Mouse (Mus musculus): ENCODE results near the gene Serpina3m. TPM values are rescaled to one million over a fixed set of nuclear protein-coding genes. Genes with fewer than 3 reads are reported as not detected.
"Not testable (repeated sequence)": the region's sequence is repeated elsewhere in the genome, so short reads cannot be mapped to it uniquely, and the experiment has no call there.

Serpina3m gene
- polyA plus RNA-seq, 1 experiment from 2014 or later: not detected

GRCm38 (mm10) chr12:104388477-104388876 lies 50.2 kb downstream of the Serpina3m start:
- Histone ChIP-seq H3K27me3 (ENCODE audit: insufficient read depth, low read length) (no peaks in the 10 kb centered on the region), H3K27ac (no peak overlapping the region), H3K4me3 (replicated peaks; ENCODE audit: low read depth, low read length) (no peak overlapping the region), H3K4me1 (replicated peaks; ENCODE audit: insufficient read depth, low read length) (no peaks in the 10 kb centered on the region), H3K9me3 (replicated peaks; ENCODE audit: low read length) (no peaks in the 10 kb centered on the region), H3K9ac (ENCODE audit: low read depth, low read length) (no peak overlapping the region), H3K36me3 (ENCODE audit: insufficient read depth, low read length) (no peaks in the 10 kb centered on the region), H3K4me2 (ENCODE audit: low read length) (no peak overlapping the region)
- no peak for ATAC-seq (replicated peaks; ENCODE audit: low FRiP score, low read depth)
- no peak for TF ChIP-seq CTCF (IDR thresholded peaks at IDR 0.05; ENCODE audit: low read depth)
- DNase-seq (ENCODE audit: low spot score): no peak

GRCm38 (mm10) chr12:104391057-104391456 lies 52.8 kb downstream of the Serpina3m start:
- H3K4me2 ChIP-seq (ENCODE audit: low read length); H3K4me3 ChIP-seq (replicated peaks; ENCODE audit: low read depth, low read length); H3K27me3 ChIP-seq (ENCODE audit: insufficient read depth, low read length); DNase-seq (ENCODE audit: low spot score); H3K9me3 ChIP-seq (replicated peaks; ENCODE audit: low read length); H3K36me3 ChIP-seq (ENCODE audit: insufficient read depth, low read length); H3K27ac ChIP-seq; H3K4me1 ChIP-seq (replicated peaks; ENCODE audit: insufficient read depth, low read length); ATAC-seq (replicated peaks; ENCODE audit: low FRiP score, low read depth); H3K9ac ChIP-seq (ENCODE audit: low read depth, low read length): not testable (repeated sequence)
- 50% methylated on average over 2 of the region's 2 CpGs for WGBS

- Histone ChIP-seq H3K36me3 (ENCODE audit: insufficient read depth, low read length) (no peaks in the 10 kb centered on the region), H3K9me3 (replicated peaks; ENCODE audit: low read length) (no peaks in the 10 kb centered on the region), H3K4me1 (replicated peaks; ENCODE audit: insufficient read depth, low read length) (no peaks in the 10 kb centered on the region), H3K27me3 (ENCODE audit: insufficient read depth, low read length) (no peaks in the 10 kb centered on the region), H3K27ac (no peak overlapping the region), H3K4me2 (ENCODE audit: low read length) (no peak overlapping the region), H3K9ac (ENCODE audit: low read depth, low read length) (no peak overlapping the region), H3K4me3 (replicated peaks; ENCODE audit: low read depth, low read length) (no peak overlapping the region)
- no peak for TF ChIP-seq CTCF (IDR thresholded peaks at IDR 0.05; ENCODE audit: low read depth)
- ATAC-seq (replicated peaks; ENCODE audit: low FRiP score, low read depth) (no peak), DNase-seq (ENCODE audit: low spot score) (no peak)
- 59% methylated on average over 5 of the region's 5 CpGs for WGBS
These were observed 65.7 kb downstream of the Serpina3m start for GRCm38 (mm10) chr12:104403968-104404367.

GRCm38 (mm10) chr12:104406454-104406885 lies 68.2 kb downstream of the Serpina3m start, which contains the start of gene Serpina3n:
TSS of gene Serpina3n (plus strand) at chr12:104406729.
- 33% methylated on average over 4 of the region's 4 CpGs for WGBS
- no peak for TF ChIP-seq CTCF (IDR thresholded peaks at IDR 0.05; ENCODE audit: low read depth)

GRCm38 (mm10) chr12:104412507-104412906 lies 74.2 kb downstream of the Serpina3m start:
- Histone ChIP-seq H3K27ac (no peak overlapping the region), H3K9me3 (replicated peaks; ENCODE audit: low read length) (no peaks in the 10 kb centered on the region), H3K4me1 (replicated peaks; ENCODE audit: insufficient read depth, low read length) (no peaks in the 10 kb centered on the region), H3K4me3 (replicated peaks; ENCODE audit: low read depth, low read length) (no peak overlapping the region), H3K36me3 (ENCODE audit: insufficient read depth, low read length) (no peaks in the 10 kb centered on the region), H3K27me3 (ENCODE audit: insufficient read depth, low read length) (no peaks in the 10 kb centered on the region), H3K9ac (ENCODE audit: low read depth, low read length) (no peak overlapping the region), H3K4me2 (ENCODE audit: low read length) (no peak overlapping the region)
- ATAC-seq (replicated peaks; ENCODE audit: low FRiP score, low read depth) (no peak), DNase-seq (ENCODE audit: low spot score) (no peak)
- WGBS: 82% methylated on average over 6 of the region's 6 CpGs
- TF ChIP-seq CTCF (IDR thresholded peaks at IDR 0.05; ENCODE audit: low read depth): no peak

More at GRCm38 (mm10) chr12:104406454-104406885, 68.2 kb downstream of the Serpina3m start, which contains the start of gene Serpina3n:
- ATAC-seq (replicated peaks; ENCODE audit: low FRiP score, low read depth) (no peak), DNase-seq (ENCODE audit: low spot score) (peak; percentile 18)
- Histone ChIP-seq H3K9ac (ENCODE audit: low read depth, low read length) (no peak within 1 kb of the TSS), H3K4me1 (replicated peaks; ENCODE audit: insufficient read depth, low read length) (no peaks in the 10 kb centered on the region), H3K4me2 (ENCODE audit: low read length) (no peak within 1 kb of the TSS), H3K36me3 (ENCODE audit: insufficient read depth, low read length) (no peaks in the 10 kb centered on the region), H3K9me3 (replicated peaks; ENCODE audit: low read length) (no peaks in the 10 kb centered on the region), H3K27ac (no peak within 1 kb of the TSS), H3K27me3 (ENCODE audit: insufficient read depth, low read length) (no peaks in the 10 kb centered on the region), H3K4me3 (replicated peaks; ENCODE audit: low read depth, low read length) (no peak within 1 kb of the TSS)

- Histone ChIP-seq H3K4me3 (replicated peaks; ENCODE audit: low read depth, low read length) (no peak overlapping the region), H3K4me2 (ENCODE audit: low read length) (no peak overlapping the region), H3K9ac (ENCODE audit: low read depth, low read length) (no peak overlapping the region), H3K4me1 (replicated peaks; ENCODE audit: insufficient read depth, low read length) (no peaks in the 10 kb centered on the region), H3K27me3 (ENCODE audit: insufficient read depth, low read length) (no peaks in the 10 kb centered on the region), H3K9me3 (replicated peaks; ENCODE audit: low read length) (no peaks in the 10 kb centered on the region), H3K36me3 (ENCODE audit: insufficient read depth, low read length) (no peaks in the 10 kb centered on the region), H3K27ac (no peak overlapping the region)
- no peak for DNase-seq (ENCODE audit: low spot score)
- ATAC-seq (replicated peaks; ENCODE audit: low FRiP score, low read depth): no peak
- 49% methylated on average over 2 of the region's 2 CpGs for WGBS
- no peak for TF ChIP-seq CTCF (IDR thresholded peaks at IDR 0.05; ENCODE audit: low read depth)
These were observed 76.3 kb downstream of the Serpina3m start for GRCm38 (mm10) chr12:104414576-104414975.
